Mouse (Mus musculus) lung, adult 2 months (tissue): ENCODE measurements around the gene Gm17657.

Experiments used
- CTCF ChIP-seq: fragments of 200-500 bp; IDR thresholded peaks from 2 replicates; pipeline ENCODE4 v1.5.1; 2011; ENCODE audit warnings: mild to moderate bottlenecking, low read length, control low read depth; ENCODE audit not compliant: insufficient read depth
- POLR2A ChIP-seq: fragments of 200-500 bp; IDR thresholded peaks from 2 replicates; pipeline ENCODE4 v1.6.1; 2011; ENCODE audit warnings: low read depth, mild to moderate bottlenecking, control low read depth, low read length, borderline replicate concordance; ENCODE audit errors: extremely low read depth

DNA sequence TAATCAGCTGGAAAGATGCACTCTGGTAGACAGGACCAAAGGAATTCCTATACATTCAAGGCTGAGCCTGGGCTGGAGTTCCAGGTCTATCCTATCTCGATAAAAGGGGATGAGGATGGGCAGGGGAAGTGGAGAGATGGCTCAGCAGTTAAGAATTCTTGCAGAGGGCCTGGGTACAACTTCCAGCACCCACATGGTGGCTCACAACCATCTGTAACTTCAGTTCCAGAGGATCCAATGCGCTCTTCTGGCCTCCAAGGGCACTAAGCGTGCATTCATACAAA, 52.4 kb downstream of the Gm17657 start:
- TF ChIP-seq POLR2A (no peak), CTCF (no peak)
